Mouse (Mus musculus): ENCODE results near the gene Pycr1.
A peak's percentile ranks its signal among the peaks of the same experiment; 100 is the strongest.

Gene Pycr1

GRCm38 (mm10) chr11:120657301-120657700 is 13.7 kb upstream of the Pycr1 start:
- no peak for DNase-seq (ENCODE audit: low read depth)

- DNase-seq (ENCODE audit: low read depth) = peak; percentile 20
These were observed 11.2 kb upstream of the Pycr1 start for GRCm38 (mm10) chr11:120654741-120655140.

- peak; percentile 34 for DNase-seq (ENCODE audit: low read depth)
These were observed 8.3 kb upstream of the Pycr1 start for GRCm38 (mm10) chr11:120651872-120652271.

- DNase-seq (ENCODE audit: low read depth) = no peak
These were observed 4.5 kb upstream of the Pycr1 start, which contains the start of gene Myadml2 for GRCm38 (mm10) chr11:120648001-120648476. TSS of gene Myadml2 (minus strand) at chr11:120648158.

- no peak for DNase-seq (ENCODE audit: low read depth)
These were observed 3.7 kb upstream of the Pycr1 start for GRCm38 (mm10) chr11:120647047-120647830.

GRCm38 (mm10) chr11:120642939-120643600 is 499 bp downstream of the Pycr1 start:
- DNase-seq (ENCODE audit: low read depth) = peak; percentile 18

GRCm38 (mm10) chr11:120641869-120642268 is 1.7 kb downstream of the Pycr1 start:
- no peak for DNase-seq (ENCODE audit: low read depth)

GRCm38 (mm10) chr11:120641255-120641654 is 2.3 kb downstream of the Pycr1 start:
- no peak for DNase-seq (ENCODE audit: low read depth)

GRCm38 (mm10) chr11:120634810-120635209 is 8.8 kb downstream of the Pycr1 start:
- DNase-seq (ENCODE audit: low read depth) = no peak

- DNase-seq (ENCODE audit: low read depth) = peak; percentile 98
These were observed 9.8 kb downstream of the Pycr1 start, which contains the start of gene Mafg for GRCm38 (mm10) chr11:120633520-120634343. TSS of gene Mafg (minus strand) at chr11:120633600.

- DNase-seq (ENCODE audit: low read depth) = peak; percentile 88
These were observed 10.7 kb downstream of the Pycr1 start for GRCm38 (mm10) chr11:120632559-120633519.

GRCm38 (mm10) chr11:120631726-120632448 is 11.7 kb downstream of the Pycr1 start:
- DNase-seq (ENCODE audit: low read depth) = no peak

GRCm38 (mm10) chr11:120630881-120631725 is 12.5 kb downstream of the Pycr1 start:
- peak; percentile 18 for DNase-seq (ENCODE audit: low read depth)

- DNase-seq (ENCODE audit: low read depth) = peak; percentile 64
These were observed 13.1 kb downstream of the Pycr1 start for GRCm38 (mm10) chr11:120630401-120630871.

GRCm38 (mm10) chr11:120629911-120630310 is 13.7 kb downstream of the Pycr1 start:
- peak; percentile 77 for DNase-seq (ENCODE audit: low read depth)

GRCm38 (mm10) chr11:120629341-120629730 is 14.2 kb downstream of the Pycr1 start:
- DNase-seq (ENCODE audit: low read depth) = no peak

GRCm38 (mm10) chr11:120628601-120629340 is 14.8 kb downstream of the Pycr1 start:
- no peak for DNase-seq (ENCODE audit: low read depth)

- no peak for DNase-seq (ENCODE audit: low read depth)
These were observed 15.9 kb downstream of the Pycr1 start for GRCm38 (mm10) chr11:120627468-120628300.
